Mouse (Mus musculus): ENCODE results near the gene Nav2.

Gene Nav2

GRCm38 (mm10) chr7:49597776-49598175, 689.3 kb downstream of the Nav2 start:
- no peak for DNase-seq

GRCm38 (mm10) chr7:49598225-49598624, 689.7 kb downstream of the Nav2 start:
- no peak for DNase-seq

- no peak for DNase-seq
Observed at GRCm38 (mm10) chr7:49599950-49600349, 691.4 kb downstream of the Nav2 start.

- DNase-seq, result peak; percentile 89
Observed at GRCm38 (mm10) chr7:49601191-49601975, 692.9 kb downstream of the Nav2 start.

GRCm38 (mm10) chr7:49604244-49604643, 695.7 kb downstream of the Nav2 start:
- DNase-seq, result no peak

GRCm38 (mm10) chr7:49604965-49605795, 696.7 kb downstream of the Nav2 start:
- DNase-seq, result no peak

- peak; percentile 83 for DNase-seq
Observed at GRCm38 (mm10) chr7:49616258-49616735, 707.8 kb downstream of the Nav2 start.

GRCm38 (mm10) chr7:49617087-49617486, 708.6 kb downstream of the Nav2 start:
- DNase-seq, result no peak

- no peak for DNase-seq
Observed at GRCm38 (mm10) chr7:49620160-49620559, 711.6 kb downstream of the Nav2 start.

GRCm38 (mm10) chr7:49631885-49632284, 723.4 kb downstream of the Nav2 start:
- no peak for DNase-seq

GRCm38 (mm10) chr7:49632391-49632790, 723.9 kb downstream of the Nav2 start:
- DNase-seq, result no peak

GRCm38 (mm10) chr7:49633375-49633956, 725.0 kb downstream of the Nav2 start:
- DNase-seq, result peak; percentile 55

GRCm38 (mm10) chr7:49634291-49635073, 726.0 kb downstream of the Nav2 start:
- no peak for DNase-seq

GRCm38 (mm10) chr7:49635074-49635621, 726.6 kb downstream of the Nav2 start:
- peak; percentile 21 for DNase-seq

- no peak for DNase-seq
Observed at GRCm38 (mm10) chr7:49635971-49636370, 727.5 kb downstream of the Nav2 start.

- no peak for DNase-seq
Observed at GRCm38 (mm10) chr7:49636491-49637115, 728.1 kb downstream of the Nav2 start, which contains the start of gene Dbx1. Gene Dbx1 (minus strand): TSS chr7:49636849.

GRCm38 (mm10) chr7:49637281-49637680, 728.8 kb downstream of the Nav2 start:
- DNase-seq, result no peak

GRCm38 (mm10) chr7:49637851-49638663, 729.5 kb downstream of the Nav2 start:
- DNase-seq, result no peak

- no peak for DNase-seq
Observed at GRCm38 (mm10) chr7:49638941-49639776, 730.6 kb downstream of the Nav2 start.
